Mouse (Mus musculus): ENCODE data around the gene Gm38431. TPM values are rescaled to one million over a fixed set of nuclear protein-coding genes. Genes with fewer than 3 reads are reported as not detected.
A peak's percentile ranks its signal among the peaks of the same experiment; 100 is the strongest.

Gene Gm38431
- polyA plus RNA-seq, 1 experiment from 2014 or later: 0.42 TPM

GRCm38 (mm10) chr9:21081127-21081526 lies 10.7 kb downstream of the Gm38431 start:
- Histone ChIP-seq H3K4me1 (replicated peaks; ENCODE audit: control insufficient read depth, insufficient read depth, low read length) (no peaks in the 10 kb centered on the region), H3K27ac (ENCODE audit: low read depth, low read length) (no peak overlapping the region), H3K9ac (ENCODE audit: low read depth, low read length) (no peak overlapping the region), H3K27me3 (replicated peaks; ENCODE audit: control insufficient read depth, insufficient read depth, low read length) (no peaks in the 10 kb centered on the region), H3K36me3 (ENCODE audit: control insufficient read depth, insufficient read depth) (peaks cover 83% of the 10 kb centered on the region), H3K4me3 (ENCODE audit: low read depth, low read length) (no peak overlapping the region), H3K9me3 (ENCODE audit: control insufficient read depth) (no peaks in the 10 kb centered on the region), H3K4me2 (replicated peaks; ENCODE audit: low read depth) (no peak overlapping the region)
- no peak for ATAC-seq
- TF ChIP-seq CTCF (IDR thresholded peaks at IDR 0.05; ENCODE audit: low read depth): no peak
- 91% methylated on average over 9 of the region's 9 CpGs for WGBS

GRCm38 (mm10) chr9:21075625-21076024 lies 16.2 kb downstream of the Gm38431 start:
- H3K4me1 ChIP-seq (replicated peaks; ENCODE audit: control insufficient read depth, insufficient read depth, low read length): no peaks in the 10 kb centered on the region
- no peak overlapping the region for H3K9ac ChIP-seq (ENCODE audit: low read depth, low read length)
- H3K9me3 ChIP-seq (ENCODE audit: control insufficient read depth): no peaks in the 10 kb centered on the region
- H3K27ac ChIP-seq (ENCODE audit: low read depth, low read length): no peak overlapping the region
- WGBS: 81% methylated on average over 3 of the region's 3 CpGs
- TF ChIP-seq CTCF (IDR thresholded peaks at IDR 0.05; ENCODE audit: low read depth): no peak
- H3K27me3 ChIP-seq (replicated peaks; ENCODE audit: control insufficient read depth, insufficient read depth, low read length): no peaks in the 10 kb centered on the region
- H3K4me2 ChIP-seq (replicated peaks; ENCODE audit: low read depth): no peak overlapping the region
- ATAC-seq: no peak
- H3K4me3 ChIP-seq (ENCODE audit: low read depth, low read length): no peak overlapping the region
- peaks cover 59% of the 10 kb centered on the region for H3K36me3 ChIP-seq (ENCODE audit: control insufficient read depth, insufficient read depth)

GRCm38 (mm10) chr9:21074173-21074572 lies 17.6 kb downstream of the Gm38431 start:
- peak overlapping the region; percentile 29; the same call in 1 of the 2 replicates for H3K27ac ChIP-seq (ENCODE audit: low read depth, low read length)
- H3K4me3 ChIP-seq (ENCODE audit: low read depth, low read length): no peak overlapping the region
- H3K27me3 ChIP-seq (replicated peaks; ENCODE audit: control insufficient read depth, insufficient read depth, low read length): no peaks in the 10 kb centered on the region
- TF ChIP-seq CTCF (IDR thresholded peaks at IDR 0.05; ENCODE audit: low read depth): no peak
- H3K9me3 ChIP-seq (ENCODE audit: control insufficient read depth): no peaks in the 10 kb centered on the region
- H3K9ac ChIP-seq (ENCODE audit: low read depth, low read length): no peak overlapping the region
- ATAC-seq: no peak
- H3K4me2 ChIP-seq (replicated peaks; ENCODE audit: low read depth): peak overlapping the region; percentile 86
- H3K4me1 ChIP-seq (replicated peaks; ENCODE audit: control insufficient read depth, insufficient read depth, low read length): no peaks in the 10 kb centered on the region
- peaks cover 48% of the 10 kb centered on the region for H3K36me3 ChIP-seq (ENCODE audit: control insufficient read depth, insufficient read depth)
- 78% methylated on average over 1 of the region's 1 CpGs for WGBS

- peak within 1 kb of the TSS; percentile 57 for H3K4me3 ChIP-seq (ENCODE audit: low read depth, low read length)
- H3K27me3 ChIP-seq (replicated peaks; ENCODE audit: control insufficient read depth, insufficient read depth, low read length): no peaks in the 10 kb centered on the region
- peak within 1 kb of the TSS; percentile 86 for H3K4me2 ChIP-seq (replicated peaks; ENCODE audit: low read depth)
- no peaks in the 10 kb centered on the region for H3K9me3 ChIP-seq (ENCODE audit: control insufficient read depth)
- peak within 1 kb of the TSS; percentile 52 for H3K9ac ChIP-seq (ENCODE audit: low read depth, low read length)
- peaks cover 39% of the 10 kb centered on the region for H3K36me3 ChIP-seq (ENCODE audit: control insufficient read depth, insufficient read depth)
- H3K4me1 ChIP-seq (replicated peaks; ENCODE audit: control insufficient read depth, insufficient read depth, low read length): no peaks in the 10 kb centered on the region
- TF ChIP-seq CTCF (IDR thresholded peaks at IDR 0.05; ENCODE audit: low read depth): no peak
- ATAC-seq: peak; percentile 92
- 2% methylated on average over 58 of the region's 58 CpGs for WGBS
- H3K27ac ChIP-seq (ENCODE audit: low read depth, low read length): peak within 1 kb of the TSS; percentile 29
Observed at GRCm38 (mm10) chr9:21073044-21073840, 18.6 kb downstream of the Gm38431 start, which contains the start of the genes Gm49373 and Fdx1l. Gene Gm49373 (minus strand): TSS chr9:21073096. Gene Fdx1l (minus strand): TSS chr9:21073614.

GRCm38 (mm10) chr9:21072641-21073040 lies 19.2 kb downstream of the Gm38431 start:
- no peaks in the 10 kb centered on the region for H3K27me3 ChIP-seq (replicated peaks; ENCODE audit: control insufficient read depth, insufficient read depth, low read length)
- ATAC-seq: peak; percentile 17
- peak overlapping the region; percentile 57 for H3K4me3 ChIP-seq (ENCODE audit: low read depth, low read length)
- WGBS: 6% methylated on average over 4 of the region's 4 CpGs
- no peaks in the 10 kb centered on the region for H3K4me1 ChIP-seq (replicated peaks; ENCODE audit: control insufficient read depth, insufficient read depth, low read length)
- peak overlapping the region; percentile 29; the same call in 1 of the 2 replicates for H3K27ac ChIP-seq (ENCODE audit: low read depth, low read length)
- peak overlapping the region; percentile 52 for H3K9ac ChIP-seq (ENCODE audit: low read depth, low read length)
- H3K9me3 ChIP-seq (ENCODE audit: control insufficient read depth): no peaks in the 10 kb centered on the region
- H3K4me2 ChIP-seq (replicated peaks; ENCODE audit: low read depth): peak overlapping the region; percentile 86
- H3K36me3 ChIP-seq (ENCODE audit: control insufficient read depth, insufficient read depth): peaks cover 37% of the 10 kb centered on the region
- no peak for TF ChIP-seq CTCF (IDR thresholded peaks at IDR 0.05; ENCODE audit: low read depth)

GRCm38 (mm10) chr9:21067006-21067684 lies 24.7 kb downstream of the Gm38431 start, which contains the start of gene Zglp1:
Gene Zglp1 (minus strand): TSS chr9:21067093.
- Histone ChIP-seq H3K9me3 (ENCODE audit: control insufficient read depth) (no peaks in the 10 kb centered on the region), H3K4me3 (ENCODE audit: low read depth, low read length) (no peak within 1 kb of the TSS), H3K4me1 (replicated peaks; ENCODE audit: control insufficient read depth, insufficient read depth, low read length) (no peaks in the 10 kb centered on the region), H3K27ac (ENCODE audit: low read depth, low read length) (no peak within 1 kb of the TSS), H3K27me3 (replicated peaks; ENCODE audit: control insufficient read depth, insufficient read depth, low read length) (no peaks in the 10 kb centered on the region), H3K4me2 (replicated peaks; ENCODE audit: low read depth) (no peak within 1 kb of the TSS), H3K36me3 (ENCODE audit: control insufficient read depth, insufficient read depth) (peaks cover 27% of the 10 kb centered on the region), H3K9ac (ENCODE audit: low read depth, low read length) (no peak within 1 kb of the TSS)
- no peak for TF ChIP-seq CTCF (IDR thresholded peaks at IDR 0.05; ENCODE audit: low read depth)
- 86% methylated on average over 27 of the region's 27 CpGs for WGBS
- ATAC-seq: no peak
